Mouse (Mus musculus): Measurements from ENCODE around the gene Mtr.

GRCm38 (mm10) chr13:12307286-12307685 is 49.4 kb upstream of the Mtr start:
- TF ChIP-seq CTCF (IDR thresholded peaks at IDR 0.05; ENCODE audit: insufficient read depth, low read depth, low read length) (no peak), POLR2A (IDR thresholded peaks at IDR 0.05; ENCODE audit: insufficient read depth, low read depth, low read length) (no peak)

Measured in olfactory bulb, adult 2 months (tissue).